Mouse (Mus musculus) ES-E14 (cell line): ENCODE measurements around the gene Apeh. TPM values are rescaled to one million over a fixed set of nuclear protein-coding genes. Genes with fewer than 3 reads are reported as not detected.
A peak's percentile ranks its signal among the peaks of the same experiment; 100 is the strongest.
"Not testable (repeated sequence)": the region's sequence is repeated elsewhere in the genome, so short reads cannot be mapped to it uniquely, and the experiment has no call there.

Experiments used
- DNase-seq: peaks from one replicate; pipeline ENCODE4 v3.0.0-alpha.2; 2013; ENCODE audit warnings: low read depth, low spot score
- H3K27ac ChIP-seq: 2 replicates; pipeline ENCODE4 v1.5.1; 2012; ENCODE audit warnings: low read depth, mild to moderate bottlenecking, low read length, moderate library complexity, mixed read lengths; ENCODE audit not compliant: poor library complexity, insufficient read depth, severe bottlenecking
- H3K36me3 ChIP-seq: 2 replicates; pipeline ENCODE4 v1.6.1; 2012; ENCODE audit warnings: mild to moderate bottlenecking, low read length, moderate library complexity, mixed read lengths; ENCODE audit not compliant: control insufficient read depth, poor library complexity, insufficient read depth, severe bottlenecking
- H3K4me1 ChIP-seq, 2 experiments: fragments of 150-350 bp in 1 of 2; sonication (generic) in 1 of 2; 2 replicates each; pipeline ENCODE4 v1.6.1; 2012; ENCODE audit warnings: low read length in 2 of 2, mild to moderate bottlenecking in 1 of 2, mixed read lengths in 1 of 2; ENCODE audit not compliant: control insufficient read depth in 2 of 2, insufficient read depth in 2 of 2, poor library complexity in 1 of 2
- H3K4me3 ChIP-seq, 2 experiments: fragments of 150-350 bp in 1 of 2; sonication (generic) in 1 of 2; 2 replicates each; pipeline ENCODE4 v1.5.1; 2012; ENCODE audit warnings: low read length in 2 of 2, low read depth in 1 of 2, mild to moderate bottlenecking in 1 of 2, mixed read lengths in 1 of 2; ENCODE audit not compliant: insufficient read depth in 1 of 2, poor library complexity in 1 of 2, severe bottlenecking in 1 of 2
- H3K9ac ChIP-seq: 2 replicates; pipeline ENCODE4 v1.6.1; 2012; ENCODE audit warnings: low read depth, mild to moderate bottlenecking, low read length, mixed read lengths; ENCODE audit not compliant: poor library complexity, insufficient read depth, severe bottlenecking
- H3K9me3 ChIP-seq: fragments of 150-350 bp; sonication (generic); 2 replicates; pipeline ENCODE4 v1.6.1; 2012; ENCODE audit warnings: low read depth, mild to moderate bottlenecking, low read length; ENCODE audit not compliant: control insufficient read depth, insufficient read depth
- CHD2 ChIP-seq: IDR thresholded peaks from 2 replicates; pipeline ENCODE4 v1.6.1; 2014; ENCODE audit warnings: mild to moderate bottlenecking, low read depth, low read length, inconsistent platforms
- HCFC1 ChIP-seq: IDR thresholded peaks from 2 replicates; pipeline ENCODE4 v1.6.1; 2012; ENCODE audit warnings: low read length, inconsistent platforms, borderline replicate concordance; ENCODE audit not compliant: insufficient read depth
- MAFK ChIP-seq: IDR thresholded peaks from 2 replicates; pipeline ENCODE4 v1.6.1; 2014; ENCODE audit warnings: mild to moderate bottlenecking, low read depth, low read length, inconsistent platforms; ENCODE audit not compliant: insufficient read depth
- ZC3H11A ChIP-seq: IDR thresholded peaks from 2 replicates; pipeline ENCODE4 v1.6.1; 2012; ENCODE audit warnings: low read depth, mild to moderate bottlenecking, inconsistent platforms, low read length, borderline replicate concordance
- ZNF384 ChIP-seq: IDR thresholded peaks from 2 replicates; pipeline ENCODE4 v1.6.1; 2012; ENCODE audit warnings: low read depth, low read length, inconsistent platforms
- in situ Hi-C, 2 experiments: fragments of 600-800 bp; cut with MboI; formaldehyde crosslinking; loops; one replicate each; pipeline ENCODE4 v1.15.1; 2025; ENCODE audit warnings: low sequenced_read_pairs in 2 of 2, inconsistent platforms in 1 of 2; ENCODE audit not compliant: unreplicated experiment in 2 of 2
- total RNA-seq: library from RNA; depleted of rRNA; stranded (reverse); fragments of 300-350 nt; gene quantifications from 2 replicates; pipeline ENCODE4 v1.2.3, GENCODE M21; 2012

The Apeh gene
- total RNA-seq, 1 experiment, result 37.3 TPM

DNA sequence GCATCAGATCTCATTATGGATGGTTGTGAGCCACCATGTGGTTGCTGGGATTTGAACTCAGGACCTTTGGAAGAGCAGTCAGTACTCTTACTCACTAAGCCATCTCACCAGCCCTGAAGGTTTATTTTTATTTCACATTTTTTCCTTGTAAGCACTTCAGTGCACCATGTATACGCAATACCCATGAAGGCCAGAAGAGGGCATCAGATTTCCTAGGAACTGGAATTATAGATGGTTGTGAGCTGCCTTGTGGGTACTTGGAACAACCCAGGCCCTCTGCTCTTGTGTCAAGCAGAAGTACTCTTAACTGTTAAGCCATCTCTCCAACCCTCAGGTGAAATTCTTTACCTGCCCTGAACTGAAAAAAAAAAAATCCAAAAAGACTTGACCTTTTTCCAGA lies 41.8 kb upstream of the Apeh start:
- H3K27ac ChIP-seq, result no peak overlapping the region
- no peaks in the 10 kb centered on the region for H3K36me3 ChIP-seq
- TF ChIP-seq ZNF384 (no peak), MAFK (no peak), ZC3H11A (no peak), HCFC1 (no peak), CHD2 (no peak)
- in situ Hi-C loops, result no loop called here
- H3K4me1 ChIP-seq, result peaks cover 0 to 4% of the 10 kb centered on the region in 2 experiments; a peak in 1 of 4 replicates
- no peaks in the 10 kb centered on the region for H3K9me3 ChIP-seq
- DNase-seq, result peak; percentile 56
- no peak overlapping the region for H3K4me3 ChIP-seq
- no peak overlapping the region for H3K9ac ChIP-seq

- H3K9me3 ChIP-seq, result not testable (repeated sequence)
Measured at GRCm38 (mm10) chr9:108135679-108136078, 41.3 kb upstream of the Apeh start.

GRCm38 (mm10) chr9:108133478-108133877 lies 39.1 kb upstream of the Apeh start:
- no peak for DNase-seq
- in situ Hi-C loops, result no loop called here
- no peaks in the 10 kb centered on the region for H3K9me3 ChIP-seq
- no peaks in the 10 kb centered on the region for H3K36me3 ChIP-seq
- TF ChIP-seq HCFC1 (no peak), CHD2 (no peak), ZNF384 (no peak), MAFK (no peak), ZC3H11A (no peak)
- H3K4me1 ChIP-seq, result peaks cover 0 to 4% of the 10 kb centered on the region in 2 experiments; a peak in 1 of 4 replicates
- H3K9ac ChIP-seq, result no peak overlapping the region
- H3K27ac ChIP-seq, result no peak overlapping the region
- H3K4me3 ChIP-seq, result no peak overlapping the region

More at GRCm38 (mm10) chr9:108135679-108136078, 41.3 kb upstream of the Apeh start:
- H3K4me1 ChIP-seq, H3K9ac ChIP-seq, in situ Hi-C loops, DNase-seq, H3K27ac ChIP-seq, H3K36me3 ChIP-seq, H3K4me3 ChIP-seq: not testable (repeated sequence)

DNA sequence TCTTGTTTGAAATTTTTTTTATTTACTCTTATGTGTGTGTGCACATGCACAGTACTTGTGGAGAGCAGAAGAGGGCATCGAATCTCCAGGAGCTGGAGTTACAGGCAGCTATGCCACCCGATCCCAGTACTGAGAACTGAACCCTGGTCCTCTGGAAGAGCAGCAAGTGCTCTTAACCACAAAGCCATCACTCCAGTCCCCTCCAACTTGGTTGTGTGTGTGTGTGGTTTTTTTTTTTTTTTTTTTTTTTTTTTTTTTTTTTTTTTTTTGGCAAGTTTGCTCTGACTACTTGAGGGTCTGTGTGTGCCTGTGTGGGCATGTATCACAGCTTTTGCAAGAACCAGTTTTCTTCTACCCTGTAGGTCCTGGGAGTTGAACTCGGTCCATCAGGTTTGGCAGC lies 38.0 kb upstream of the Apeh start:
- DNase-seq, result no peak
- H3K9ac ChIP-seq, result no peak overlapping the region
- in situ Hi-C loops, result no loop called here
- no peak overlapping the region for H3K4me3 ChIP-seq
- no peaks in the 10 kb centered on the region for H3K9me3 ChIP-seq
- H3K36me3 ChIP-seq, result no peaks in the 10 kb centered on the region
- no peak for TF ChIP-seq HCFC1
- no peak for TF ChIP-seq MAFK
- no peak for TF ChIP-seq CHD2
- H3K4me1 ChIP-seq, result peaks cover 0 to 4% of the 10 kb centered on the region in 2 experiments; a peak in 1 of 4 replicates
- H3K27ac ChIP-seq, result no peak overlapping the region

DNA sequence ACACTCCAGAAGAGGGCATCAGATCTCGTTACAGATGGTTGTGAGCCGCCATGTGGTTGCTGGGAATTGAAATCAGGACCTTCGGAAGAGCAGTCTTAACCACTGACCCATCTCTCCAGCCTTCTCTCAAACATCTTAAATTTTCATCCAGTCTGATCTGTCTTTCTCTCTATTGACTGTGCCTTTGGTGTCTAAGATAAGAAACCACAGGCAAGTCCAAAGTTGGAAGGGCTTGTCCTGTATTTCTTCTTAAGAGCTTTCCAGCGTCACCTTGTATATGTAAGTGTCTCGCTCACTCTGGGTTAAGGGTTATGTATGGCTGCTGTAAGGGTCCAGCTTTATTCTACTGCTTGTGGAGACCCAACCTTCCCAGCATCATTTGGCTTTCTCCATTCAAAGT lies 37.1 kb upstream of the Apeh start:
- Histone ChIP-seq H3K4me1 (peaks cover 0 to 4% of the 10 kb centered on the region in 2 experiments; a peak in 1 of 4 replicates), H3K27ac (no peak overlapping the region), H3K4me3 (no peak overlapping the region), H3K9ac (no peak overlapping the region), H3K36me3 (no peaks in the 10 kb centered on the region), H3K9me3 (no peaks in the 10 kb centered on the region)
- in situ Hi-C loops, result no loop called here
- DNase-seq, result no peak
- TF ChIP-seq CHD2, result no peak
- TF ChIP-seq ZNF384, result no peak
- no peak for TF ChIP-seq MAFK
- TF ChIP-seq ZC3H11A, result no peak
- no peak for TF ChIP-seq HCFC1
